Mouse (Mus musculus): ENCODE measurements around the gene Syk.

Syk gene

GRCm38 (mm10) chr13:52600015-52600643 is 17.2 kb downstream of the Syk start:
- DNase-seq (ENCODE audit: low read depth): no peak

- no peak for DNase-seq (ENCODE audit: low read depth)
Measured at GRCm38 (mm10) chr13:52602752-52603151, 19.8 kb downstream of the Syk start.

GRCm38 (mm10) chr13:52603704-52604349 is 20.9 kb downstream of the Syk start:
- DNase-seq (ENCODE audit: low read depth): no peak

GRCm38 (mm10) chr13:52605006-52605405 is 22.0 kb downstream of the Syk start:
- DNase-seq (ENCODE audit: low read depth): no peak

- DNase-seq (ENCODE audit: low read depth): no peak
Measured at GRCm38 (mm10) chr13:52605911-52606310, 22.9 kb downstream of the Syk start.

GRCm38 (mm10) chr13:52606656-52607275 is 23.8 kb downstream of the Syk start:
- DNase-seq (ENCODE audit: low read depth): no peak

- DNase-seq (ENCODE audit: low read depth): no peak
Measured at GRCm38 (mm10) chr13:52607964-52608363, 25.0 kb downstream of the Syk start.

- no peak for DNase-seq (ENCODE audit: low read depth)
Measured at GRCm38 (mm10) chr13:52610463-52610862, 27.5 kb downstream of the Syk start.

- DNase-seq (ENCODE audit: low read depth): no peak
Measured at GRCm38 (mm10) chr13:52613266-52613665, 30.3 kb downstream of the Syk start.

GRCm38 (mm10) chr13:52615085-52615484 is 32.1 kb downstream of the Syk start:
- DNase-seq (ENCODE audit: low read depth): peak; percentile 32

- peak; percentile 21 for DNase-seq (ENCODE audit: low read depth)
Measured at GRCm38 (mm10) chr13:52617096-52617714, 34.2 kb downstream of the Syk start.

- no peak for DNase-seq (ENCODE audit: low read depth)
Measured at GRCm38 (mm10) chr13:52618592-52618991, 35.6 kb downstream of the Syk start.

GRCm38 (mm10) chr13:52619482-52619881 is 36.5 kb downstream of the Syk start:
- DNase-seq (ENCODE audit: low read depth): no peak

- peak; percentile 58 for DNase-seq (ENCODE audit: low read depth)
Measured at GRCm38 (mm10) chr13:52624038-52624437, 41.1 kb downstream of the Syk start.

GRCm38 (mm10) chr13:52628602-52629001 is 45.6 kb downstream of the Syk start:
- peak; percentile 77 for DNase-seq (ENCODE audit: low read depth)

- no peak for DNase-seq (ENCODE audit: low read depth)
Measured at GRCm38 (mm10) chr13:52631624-52632023, 48.7 kb downstream of the Syk start.

- DNase-seq (ENCODE audit: low read depth): peak; percentile 42
Measured at GRCm38 (mm10) chr13:52635484-52635883, 52.5 kb downstream of the Syk start.

- peak; percentile 13 for DNase-seq (ENCODE audit: low read depth)
Measured at GRCm38 (mm10) chr13:52636176-52636748, 53.3 kb downstream of the Syk start.

GRCm38 (mm10) chr13:52646566-52646965 is 63.6 kb downstream of the Syk start:
- DNase-seq (ENCODE audit: low read depth): no peak

- DNase-seq (ENCODE audit: low read depth): no peak
Measured at GRCm38 (mm10) chr13:52647996-52648712, 65.2 kb downstream of the Syk start.

- DNase-seq (ENCODE audit: low read depth): no peak
Measured at GRCm38 (mm10) chr13:52649791-52650418, 66.9 kb downstream of the Syk start.
